Mouse (Mus musculus) megakaryocyte, embryonic 14.5 days (primary cell): ENCODE results near the gene Esr1.

Experiments used
- FLI1 ChIP-seq: IDR thresholded peaks from 2 replicates; pipeline ENCODE4 v1.6.1; 2012; ENCODE audit warnings: low read length, inconsistent platforms, mixed read lengths
- GATA1 ChIP-seq: IDR thresholded peaks from 3 replicates; pipeline ENCODE4 v1.6.1; 2012; ENCODE audit warnings: mixed read lengths, low read length, inconsistent platforms, borderline replicate concordance

DNA sequence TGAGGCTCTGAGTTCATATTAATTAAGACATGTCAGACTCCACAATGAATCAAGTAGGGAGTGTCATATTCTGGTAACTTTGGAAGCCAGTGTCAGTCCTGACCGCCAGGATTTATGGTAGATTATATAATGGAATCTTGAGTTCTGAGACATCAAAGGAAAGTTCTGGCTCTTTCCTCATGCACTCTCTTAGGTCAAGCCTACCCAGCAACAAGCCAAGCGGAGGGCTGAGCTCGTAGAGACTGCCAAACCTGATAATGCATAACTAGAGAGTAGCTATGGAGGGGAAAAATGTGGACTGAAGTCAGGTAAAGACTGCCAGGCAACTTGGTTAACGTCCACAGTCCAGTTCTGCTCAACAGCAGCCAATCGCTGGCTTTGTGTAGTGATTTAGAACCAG lies 7.3 kb downstream of the Esr1 start:
- TF ChIP-seq GATA1 (no peak), FLI1 (no peak)
